Mouse (Mus musculus): ENCODE measurements around the gene Rilp. TPM values are rescaled to one million over a fixed set of nuclear protein-coding genes. Genes with fewer than 3 reads are reported as not detected.
A peak's percentile ranks its signal among the peaks of the same experiment; 100 is the strongest.

Rilp gene
- polyA plus RNA-seq, 2 experiments: 1.6 to 2.0 TPM

DNA sequence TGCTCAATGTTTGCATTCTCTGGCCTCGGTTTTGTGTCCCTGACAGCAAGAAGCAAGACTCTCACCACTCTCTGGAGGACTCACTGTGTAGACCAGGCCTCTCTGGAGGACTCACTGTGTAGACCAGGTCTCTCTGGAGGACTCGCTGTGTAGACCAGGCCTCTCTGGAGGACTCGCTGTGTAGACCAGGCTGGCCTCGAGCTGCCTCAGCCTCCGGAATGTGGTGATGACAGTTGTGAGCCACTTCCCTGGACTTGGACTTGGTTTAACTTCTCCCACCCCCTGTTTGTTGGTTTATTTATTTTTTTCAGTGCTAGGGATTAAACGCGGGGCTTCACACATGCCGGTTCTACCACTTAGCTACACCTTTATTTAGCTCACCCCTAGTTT lies 27.1 kb downstream of the Rilp start:
- no peaks in the 10 kb centered on the region for H3K9me3 ChIP-seq (ENCODE audit: control insufficient read depth, low read length)
- 77% methylated on average over 8 of the region's 8 CpGs for WGBS (ENCODE audit: insufficient replicate concordance)
- peaks cover 2% of the 10 kb centered on the region; the same call in 1 of the 2 replicates for H3K27me3 ChIP-seq (ENCODE audit: control insufficient read depth, insufficient read depth, low read length)
- no peak overlapping the region for H3K9ac ChIP-seq (replicated peaks)
- H3K27ac ChIP-seq: no peak overlapping the region
- H3K4me2 ChIP-seq (ENCODE audit: low read depth): no peak overlapping the region
- no peak for TF ChIP-seq CTCF (IDR thresholded peaks at IDR 0.05; ENCODE audit: low read depth)
- no peak for TF ChIP-seq EP300 (IDR thresholded peaks at IDR 0.05; ENCODE audit: low read depth)
- DNase-seq (ENCODE audit: low read depth in 3 of 3, low spot score in 3 of 3) (no peak), ATAC-seq (ENCODE audit: insufficient read depth) (no peak)
- no peak overlapping the region for H3K4me3 ChIP-seq (ENCODE audit: insufficient read depth in 1 of 2, low read depth in 2 of 2, low read length in 2 of 2)
- peaks cover 7 to 29% of the 10 kb centered on the region in 2 experiments for H3K4me1 ChIP-seq (replicated peaks; ENCODE audit: control insufficient read depth in 2 of 2, insufficient read depth in 2 of 2, low read length in 1 of 2)
- no peaks in the 10 kb centered on the region for H3K36me3 ChIP-seq (replicated peaks; ENCODE audit: control insufficient read depth, insufficient read depth, low read depth)

DNA sequence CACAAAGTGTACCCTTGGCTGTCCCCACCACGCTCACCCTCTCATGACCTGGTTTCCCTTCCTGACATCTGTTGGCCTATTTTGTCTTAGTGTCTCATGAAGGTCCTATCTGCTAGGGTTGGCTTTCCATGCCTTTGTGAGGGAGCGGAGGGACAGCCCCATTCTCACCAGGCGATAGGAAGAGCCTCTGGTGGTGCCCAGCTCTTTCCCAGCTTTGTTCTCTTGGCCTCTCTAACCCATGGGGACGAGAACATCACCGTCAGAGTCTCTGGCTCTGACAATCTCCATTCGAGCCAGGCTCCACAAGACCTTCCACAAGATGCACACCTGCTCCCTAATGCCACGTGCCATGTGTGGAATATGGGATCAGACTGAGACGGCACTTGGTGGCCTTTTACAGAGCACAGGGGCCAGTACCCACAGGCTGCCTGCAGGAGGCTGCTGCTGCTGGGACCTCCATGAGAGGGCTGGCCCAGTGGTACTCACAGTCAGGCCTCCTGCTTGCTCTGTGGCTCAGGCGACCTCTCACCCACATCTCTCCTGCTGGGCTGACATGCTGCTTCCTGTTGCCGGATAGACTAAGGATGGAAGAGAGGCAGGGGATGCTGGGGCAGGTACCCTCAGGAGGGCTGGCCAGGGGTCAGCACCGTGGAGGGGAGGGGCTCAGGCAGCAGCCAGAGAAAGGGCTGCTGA lies 27.7 kb downstream of the Rilp start:
- Histone ChIP-seq H3K9me3 (ENCODE audit: control insufficient read depth, low read length) (no peaks in the 10 kb centered on the region), H3K27me3 (ENCODE audit: control insufficient read depth, insufficient read depth, low read length) (peaks cover 2% of the 10 kb centered on the region; the same call in 1 of the 2 replicates), H3K9ac (replicated peaks) (no peak overlapping the region), H3K4me1 (replicated peaks; ENCODE audit: control insufficient read depth in 2 of 2, insufficient read depth in 2 of 2, low read length in 1 of 2) (peaks cover 5 to 27% of the 10 kb centered on the region in 2 experiments), H3K4me3 (ENCODE audit: insufficient read depth in 1 of 2, low read depth in 2 of 2, low read length in 2 of 2) (no peak overlapping the region), H3K4me2 (ENCODE audit: low read depth) (no peak overlapping the region), H3K27ac (no peak overlapping the region), H3K36me3 (replicated peaks; ENCODE audit: control insufficient read depth, insufficient read depth, low read depth) (no peaks in the 10 kb centered on the region)
- ATAC-seq (ENCODE audit: insufficient read depth): peak; percentile 16; the same call in 1 of the 2 replicates
- no peak for DNase-seq (ENCODE audit: low read depth in 3 of 3, low spot score in 3 of 3)
- 54% methylated on average over 11 of the region's 11 CpGs for WGBS (ENCODE audit: insufficient replicate concordance)
- TF ChIP-seq CTCF (IDR thresholded peaks at IDR 0.05; ENCODE audit: low read depth) (peak; percentile 6; the same call in 1 of the 2 replicates), EP300 (IDR thresholded peaks at IDR 0.05; ENCODE audit: low read depth) (no peak)

DNA sequence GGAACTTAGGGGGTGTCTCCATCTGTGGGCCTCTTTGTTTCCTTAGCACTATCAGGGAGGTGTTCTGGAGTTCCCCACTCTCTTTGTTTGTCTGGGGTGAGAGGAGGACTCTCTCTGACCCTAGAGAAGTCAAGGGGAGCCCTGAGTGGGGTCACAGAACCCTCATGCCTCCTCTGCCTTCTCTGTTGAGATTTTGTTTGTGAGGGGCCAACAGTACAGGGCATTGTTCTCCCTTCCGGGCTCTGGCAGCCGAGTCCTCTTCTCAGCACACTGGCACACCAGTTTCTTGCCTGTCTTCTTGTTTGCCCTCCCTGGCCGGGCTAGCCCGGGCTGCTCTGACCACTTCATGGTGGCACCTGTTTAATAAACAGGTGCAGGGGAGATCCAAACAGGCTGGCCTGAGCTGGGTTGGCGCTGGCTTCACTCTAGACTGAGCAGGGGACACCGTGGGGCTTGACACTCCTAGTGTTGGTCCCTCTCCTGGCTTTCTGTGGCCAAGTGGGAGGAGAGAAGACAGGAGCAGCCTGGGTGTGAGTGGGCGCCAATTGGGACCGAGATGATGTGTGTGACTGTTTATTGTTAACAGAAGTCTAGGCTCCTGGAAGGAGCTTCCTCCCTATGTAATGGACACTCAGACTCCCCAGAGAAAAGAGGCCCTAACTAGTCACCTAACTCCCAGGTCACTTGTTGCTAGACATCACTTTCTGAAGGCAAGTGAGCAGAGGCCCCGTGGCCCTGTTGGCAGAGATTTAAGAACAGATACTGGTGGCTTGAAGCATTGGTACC lies 28.5 kb downstream of the Rilp start:
- Histone ChIP-seq H3K9ac (replicated peaks) (no peak overlapping the region), H3K9me3 (ENCODE audit: control insufficient read depth, low read length) (no peaks in the 10 kb centered on the region), H3K4me1 (replicated peaks; ENCODE audit: control insufficient read depth in 2 of 2, insufficient read depth in 2 of 2, low read length in 1 of 2) (peaks cover 5 to 26% of the 10 kb centered on the region in 2 experiments), H3K36me3 (replicated peaks; ENCODE audit: control insufficient read depth, insufficient read depth, low read depth) (no peaks in the 10 kb centered on the region), H3K27ac (no peak overlapping the region), H3K4me3 (ENCODE audit: insufficient read depth in 1 of 2, low read depth in 2 of 2, low read length in 2 of 2) (no peak overlapping the region), H3K4me2 (ENCODE audit: low read depth) (no peak overlapping the region), H3K27me3 (ENCODE audit: control insufficient read depth, insufficient read depth, low read length) (peaks cover under 1% of the 10 kb centered on the region; the same call in 1 of the 2 replicates)
- ATAC-seq (ENCODE audit: insufficient read depth) (no peak), DNase-seq (ENCODE audit: low read depth in 3 of 3, low spot score in 3 of 3) (no peak)
- TF ChIP-seq EP300 (IDR thresholded peaks at IDR 0.05; ENCODE audit: low read depth) (no peak), CTCF (IDR thresholded peaks at IDR 0.05; ENCODE audit: low read depth) (no peak)
- 59% methylated on average over 9 of the region's 9 CpGs for WGBS (ENCODE audit: insufficient replicate concordance)

DNA sequence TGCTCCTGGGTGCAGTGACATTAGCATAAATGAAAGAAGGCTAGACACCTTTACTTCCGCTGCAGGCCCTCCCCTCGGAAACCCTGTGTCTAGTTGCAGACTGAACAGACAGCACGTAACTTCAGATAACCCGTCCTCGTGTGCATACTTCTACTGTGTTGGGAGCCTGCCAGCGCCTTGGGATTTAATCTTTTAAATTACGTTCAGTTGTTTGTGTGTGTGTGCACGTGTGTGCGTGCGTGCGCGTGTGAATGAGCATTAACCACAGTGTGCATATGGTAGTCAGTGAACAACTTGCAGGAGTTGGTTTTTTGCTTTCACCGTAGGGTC lies 29.0 kb downstream of the Rilp start:
- DNase-seq (ENCODE audit: low read depth in 3 of 3, low spot score in 3 of 3): no peak
- H3K36me3 ChIP-seq (replicated peaks; ENCODE audit: control insufficient read depth, insufficient read depth, low read depth): no peaks in the 10 kb centered on the region
- H3K9me3 ChIP-seq (ENCODE audit: control insufficient read depth, low read length): no peaks in the 10 kb centered on the region
- H3K4me2 ChIP-seq (ENCODE audit: low read depth): no peak overlapping the region
- no peak overlapping the region for H3K9ac ChIP-seq (replicated peaks)
- ATAC-seq (ENCODE audit: insufficient read depth): no peak
- peaks cover 5 to 26% of the 10 kb centered on the region in 2 experiments for H3K4me1 ChIP-seq (replicated peaks; ENCODE audit: control insufficient read depth in 2 of 2, insufficient read depth in 2 of 2, low read length in 1 of 2)
- H3K27ac ChIP-seq: no peak overlapping the region
- no peak overlapping the region for H3K4me3 ChIP-seq (ENCODE audit: insufficient read depth in 1 of 2, low read depth in 2 of 2, low read length in 2 of 2)
- WGBS (ENCODE audit: insufficient replicate concordance): 68% methylated on average over 13 of the region's 13 CpGs
- TF ChIP-seq CTCF (IDR thresholded peaks at IDR 0.05; ENCODE audit: low read depth) (no peak), EP300 (IDR thresholded peaks at IDR 0.05; ENCODE audit: low read depth) (no peak)
- no peaks in the 10 kb centered on the region for H3K27me3 ChIP-seq (ENCODE audit: control insufficient read depth, insufficient read depth, low read length)

DNA sequence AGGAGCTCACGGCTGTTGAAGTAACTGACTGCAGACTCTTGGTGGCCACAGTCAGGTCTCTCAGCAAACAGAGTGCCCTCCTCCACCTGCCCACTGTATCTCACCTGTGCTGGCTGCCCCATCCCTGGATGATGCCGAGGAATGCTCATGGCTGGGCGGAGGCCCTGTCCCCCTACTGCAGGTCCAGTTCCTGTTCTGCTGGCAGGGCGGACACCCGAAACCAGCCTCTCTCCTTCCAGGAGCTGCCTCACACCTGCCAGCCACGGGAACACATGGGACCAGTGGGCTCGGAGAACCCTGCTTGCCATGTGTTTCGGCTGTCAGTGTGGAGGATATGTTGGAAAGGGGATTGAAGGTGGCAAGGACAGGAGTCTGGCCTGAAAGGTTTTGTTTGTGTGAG lies 30.3 kb downstream of the Rilp start:
- Histone ChIP-seq H3K4me1 (replicated peaks; ENCODE audit: control insufficient read depth in 2 of 2, insufficient read depth in 2 of 2, low read length in 1 of 2) (peaks cover 3 to 20% of the 10 kb centered on the region in 2 experiments), H3K9ac (replicated peaks) (no peak overlapping the region), H3K27ac (no peak overlapping the region), H3K9me3 (ENCODE audit: control insufficient read depth, low read length) (no peaks in the 10 kb centered on the region), H3K4me2 (ENCODE audit: low read depth) (no peak overlapping the region), H3K4me3 (ENCODE audit: insufficient read depth in 1 of 2, low read depth in 2 of 2, low read length in 2 of 2) (no peak overlapping the region), H3K27me3 (ENCODE audit: control insufficient read depth, insufficient read depth, low read length) (no peaks in the 10 kb centered on the region), H3K36me3 (replicated peaks; ENCODE audit: control insufficient read depth, insufficient read depth, low read depth) (no peaks in the 10 kb centered on the region)
- TF ChIP-seq CTCF (IDR thresholded peaks at IDR 0.05; ENCODE audit: low read depth) (no peak), EP300 (IDR thresholded peaks at IDR 0.05; ENCODE audit: low read depth) (no peak)
- DNase-seq (ENCODE audit: low read depth in 3 of 3, low spot score in 3 of 3) (no peak), ATAC-seq (ENCODE audit: insufficient read depth) (no peak)
- WGBS (ENCODE audit: insufficient replicate concordance): 77% methylated on average over 8 of the region's 8 CpGs

Data from liver, embryonic 14.5 days (tissue).